Mouse (Mus musculus) hindbrain, embryonic 15.5 days (tissue): ENCODE measurements around the gene Prkar2b. TPM values are rescaled to one million over a fixed set of nuclear protein-coding genes. Genes with fewer than 3 reads are reported as not detected.

Experiments
- ATAC-seq: fragments of 200-750 bp; cut with Nextera tagmentation; 2 replicates; pipeline ENCODE4 v1.8.0; 2017; ENCODE audit warnings: low read depth, moderate number of reproducible peaks, moderate TSS enrichment; ENCODE audit not compliant: low FRiP score
- H3K27ac ChIP-seq: fragments of 300-500 bp; sonication (generic); replicated peaks from 2 replicates; pipeline ENCODE4 v1.5.1; 2015; ENCODE audit warnings: mild to moderate bottlenecking, inconsistent platforms
- H3K27me3 ChIP-seq: fragments of 300-500 bp; sonication (generic); 2 replicates; pipeline ENCODE4 v1.6.1; 2015; ENCODE audit warnings: control low read depth, inconsistent platforms
- H3K36me3 ChIP-seq: fragments of 300-500 bp; sonication (generic); 2 replicates; pipeline ENCODE4 v1.6.1; 2015; ENCODE audit warnings: control low read depth, inconsistent platforms
- H3K4me1 ChIP-seq: fragments of 300-500 bp; sonication (generic); replicated peaks from 2 replicates; pipeline ENCODE4 v1.6.1; 2015; ENCODE audit warnings: control low read depth, inconsistent platforms
- H3K4me2 ChIP-seq: fragments of 300-500 bp; sonication (generic); 2 replicates; pipeline ENCODE4 v1.6.1; 2015; ENCODE audit warnings: moderate library complexity, mild to moderate bottlenecking, inconsistent platforms
- H3K4me3 ChIP-seq: fragments of 300-500 bp; sonication (generic); 2 replicates; pipeline ENCODE4 v1.5.1; 2015; ENCODE audit warnings: mild to moderate bottlenecking, inconsistent platforms
- H3K9ac ChIP-seq: fragments of 300-500 bp; sonication (generic); 2 replicates; pipeline ENCODE4 v1.6.1; 2015; ENCODE audit warnings: inconsistent platforms
- H3K9me3 ChIP-seq: fragments of 300-500 bp; sonication (generic); 2 replicates; pipeline ENCODE4 v1.6.1; 2016; ENCODE audit warnings: control low read depth, inconsistent platforms
- WGBS: fragments of 180-500 bp; shearing (Covaris S2); methylation state at CpG from one replicate; pipeline ENCODE4 v1.1.7; 2015; 5-methylcytosine and 5-hydroxymethylcytosine counted together
- polyA plus RNA-seq: library from polyadenylated mRNA; unstranded; fragments of >200 nt; fragmentation: Nextera tagmentation; extraction: Ambion mirVana; gene quantifications from 2 replicates; pipeline ENCODE4 v1.2.1, GENCODE M21; 2015

Gene Prkar2b
- polyA plus RNA-seq, 1 experiment from 2014 or later = 138 TPM

DNA sequence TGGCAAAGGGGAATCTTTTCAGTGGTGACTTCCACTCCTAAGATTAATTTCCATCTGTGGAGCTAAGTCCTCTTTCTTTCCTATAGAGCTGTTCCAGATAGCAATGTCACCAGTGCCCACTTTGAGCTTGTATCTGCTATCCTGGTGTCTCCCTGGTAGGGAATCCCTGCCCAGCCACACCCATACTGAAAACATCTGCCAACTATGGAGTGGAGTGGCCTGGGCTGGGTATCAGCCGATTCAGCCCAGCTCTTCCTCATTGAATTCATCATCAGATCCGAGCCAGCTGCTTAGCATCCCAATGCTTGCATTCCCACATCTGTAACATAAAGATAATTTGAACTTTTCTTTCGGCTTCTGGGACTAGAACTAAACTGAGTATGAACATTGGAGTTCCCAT, 25.8 kb upstream of the Prkar2b start:
- H3K36me3 ChIP-seq = no peaks in the 10 kb centered on the region
- no peak overlapping the region for H3K4me2 ChIP-seq
- H3K4me1 ChIP-seq = no peaks in the 10 kb centered on the region
- 78% methylated on average over 3 of the region's 3 CpGs for WGBS
- no peak overlapping the region for H3K4me3 ChIP-seq
- H3K9ac ChIP-seq = no peak overlapping the region
- no peak overlapping the region for H3K27ac ChIP-seq
- H3K27me3 ChIP-seq = no peaks in the 10 kb centered on the region
- H3K9me3 ChIP-seq = no peaks in the 10 kb centered on the region
- no peak for ATAC-seq

DNA sequence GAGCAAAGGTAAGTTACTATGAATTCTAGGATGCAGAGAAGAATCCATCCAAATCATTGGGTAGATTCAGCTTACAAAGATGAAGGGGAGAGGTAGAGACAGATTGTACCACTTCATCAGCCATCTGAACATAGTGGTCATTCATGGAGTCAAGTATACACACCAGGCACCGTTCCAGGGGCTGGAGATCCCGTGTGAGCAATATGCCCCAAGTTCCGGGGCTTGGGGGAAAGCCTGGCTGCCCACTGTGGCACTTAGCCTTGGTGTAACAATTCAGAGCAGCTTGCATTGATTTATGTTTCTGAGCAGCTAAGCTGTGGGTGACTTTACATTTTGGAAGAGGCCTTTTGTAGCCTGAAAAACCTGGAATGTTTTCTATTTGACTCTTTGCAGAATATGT, 24.8 kb upstream of the Prkar2b start:
- H3K36me3 ChIP-seq = no peaks in the 10 kb centered on the region
- no peaks in the 10 kb centered on the region for H3K4me1 ChIP-seq
- no peak overlapping the region for H3K4me3 ChIP-seq
- no peaks in the 10 kb centered on the region for H3K27me3 ChIP-seq
- ATAC-seq = no peak
- H3K4me2 ChIP-seq = no peak overlapping the region
- H3K9me3 ChIP-seq = no peaks in the 10 kb centered on the region
- no peak overlapping the region for H3K27ac ChIP-seq
- WGBS = 71% methylated on average over 3 of the region's 3 CpGs
- H3K9ac ChIP-seq = no peak overlapping the region

GRCm38 (mm10) chr12:32085189-32085588, 24.1 kb upstream of the Prkar2b start:
- no peak for ATAC-seq
- no peak overlapping the region for H3K9ac ChIP-seq
- no peak overlapping the region for H3K4me3 ChIP-seq
- no peaks in the 10 kb centered on the region for H3K4me1 ChIP-seq
- H3K27ac ChIP-seq = no peak overlapping the region
- no peaks in the 10 kb centered on the region for H3K36me3 ChIP-seq
- no peaks in the 10 kb centered on the region for H3K27me3 ChIP-seq
- H3K9me3 ChIP-seq = no peaks in the 10 kb centered on the region
- H3K4me2 ChIP-seq = no peak overlapping the region

- 60% methylated on average over 5 of the region's 5 CpGs for WGBS
- Histone ChIP-seq H3K4me2 (no peak overlapping the region), H3K9ac (no peak overlapping the region), H3K36me3 (no peaks in the 10 kb centered on the region), H3K27me3 (no peaks in the 10 kb centered on the region), H3K9me3 (no peaks in the 10 kb centered on the region), H3K27ac (no peak overlapping the region), H3K4me3 (no peak overlapping the region), H3K4me1 (no peaks in the 10 kb centered on the region)
- ATAC-seq = no peak
Measured at GRCm38 (mm10) chr12:32084601-32085000, 23.5 kb upstream of the Prkar2b start.

DNA sequence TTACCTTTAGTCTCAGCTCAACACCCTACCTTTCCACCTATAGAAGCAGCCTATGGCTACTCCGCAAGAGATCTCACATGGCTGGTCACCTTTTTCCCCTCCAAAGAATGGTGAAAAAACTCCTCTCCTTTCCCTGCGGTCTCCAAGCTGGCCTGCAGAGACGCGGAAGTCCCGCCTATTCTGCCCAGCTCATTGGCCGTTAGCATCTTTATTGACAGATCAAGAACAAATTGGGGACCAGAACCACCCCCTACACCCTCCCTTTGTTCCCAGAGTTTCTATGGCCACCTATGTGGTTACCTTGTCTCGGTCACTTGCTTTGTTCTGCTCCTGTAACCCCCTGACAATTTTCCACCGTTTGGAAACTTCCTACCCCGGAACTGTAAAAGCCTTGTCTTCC, 19.6 kb upstream of the Prkar2b start:
- H3K36me3 ChIP-seq = no peaks in the 10 kb centered on the region
- 77% methylated on average over 9 of the region's 9 CpGs for WGBS

DNA sequence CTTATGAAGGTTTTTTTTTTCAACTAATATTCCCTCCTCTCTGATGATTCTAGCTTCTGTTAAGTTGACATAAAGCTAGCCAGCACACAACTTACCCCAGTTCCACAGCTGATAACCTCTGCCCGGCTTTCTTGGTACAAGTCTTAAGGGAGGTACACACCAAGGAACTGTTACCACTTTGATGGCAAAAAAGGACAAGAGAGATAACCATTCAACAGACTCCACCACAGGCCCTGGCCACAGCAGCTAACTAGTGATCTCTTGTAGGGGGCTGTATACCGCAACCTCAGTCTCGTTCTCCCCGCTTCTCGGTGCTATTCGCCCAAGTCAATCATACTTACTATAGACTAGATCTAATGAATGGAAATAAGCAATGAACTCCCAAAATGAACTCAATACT, 16.3 kb upstream of the Prkar2b start:
- Histone ChIP-seq H3K4me3 (no peak overlapping the region), H3K9ac (no peak overlapping the region), H3K9me3 (no peaks in the 10 kb centered on the region), H3K36me3 (no peaks in the 10 kb centered on the region), H3K4me2 (no peak overlapping the region), H3K27me3 (no peaks in the 10 kb centered on the region), H3K4me1 (no peaks in the 10 kb centered on the region), H3K27ac (no peak overlapping the region)
- ATAC-seq = no peak
- WGBS = 95% methylated on average over 6 of the region's 6 CpGs

More for the DNA sequence above, 19.6 kb upstream of the Prkar2b start:
- H3K9ac ChIP-seq = no peak overlapping the region
- H3K27ac ChIP-seq = no peak overlapping the region
- H3K4me1 ChIP-seq = no peaks in the 10 kb centered on the region
- H3K27me3 ChIP-seq = no peaks in the 10 kb centered on the region
- ATAC-seq = no peak
- no peaks in the 10 kb centered on the region for H3K9me3 ChIP-seq
- H3K4me2 ChIP-seq = no peak overlapping the region
- no peak overlapping the region for H3K4me3 ChIP-seq

DNA sequence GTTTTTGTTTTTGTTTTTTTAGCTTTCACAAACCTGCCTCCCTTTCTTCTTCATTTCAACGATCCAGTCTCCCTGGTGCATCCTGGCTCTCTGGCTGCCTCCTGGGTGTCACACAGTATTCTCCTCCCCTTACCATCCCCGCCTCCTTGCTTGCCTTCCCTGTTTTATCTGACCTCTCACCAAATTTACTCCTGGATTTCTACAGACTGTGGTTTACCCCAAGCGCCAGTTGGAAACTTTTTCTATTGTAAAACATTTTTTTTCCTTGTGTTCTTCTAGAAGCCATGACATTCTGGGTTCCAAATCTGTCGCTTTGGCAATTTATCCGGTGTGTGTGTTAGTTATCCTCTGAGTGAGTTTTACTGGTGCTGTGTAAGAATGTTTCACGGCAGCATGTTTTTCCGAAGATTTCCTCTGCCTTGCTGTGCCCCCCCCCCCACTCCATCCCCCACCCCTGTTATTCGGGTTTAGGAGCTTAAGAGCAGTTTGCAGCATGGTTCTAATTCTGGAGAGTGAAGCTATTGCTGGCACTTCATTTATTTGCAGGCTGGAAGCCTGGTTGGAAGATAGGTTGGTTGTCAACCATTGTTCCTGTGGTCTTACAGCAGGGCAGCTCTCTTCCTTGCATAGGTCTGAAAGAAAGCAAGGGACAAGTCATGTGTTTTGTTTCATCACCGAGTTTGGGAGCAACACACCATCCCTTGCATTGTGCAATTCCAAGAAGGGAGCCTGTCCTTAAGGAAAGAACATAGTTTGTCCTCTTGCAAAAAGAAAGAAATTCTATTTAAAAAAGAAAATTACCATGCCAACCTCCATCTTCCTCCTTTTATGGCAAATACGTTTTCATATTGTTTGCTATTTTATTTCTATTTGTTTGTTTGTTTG, 15.0 kb upstream of the Prkar2b start:
- no peak for ATAC-seq
- 80% methylated on average over 10 of the region's 10 CpGs for WGBS
- H3K9ac ChIP-seq = no peak overlapping the region

GRCm38 (mm10) chr12:32074271-32074670, 13.2 kb upstream of the Prkar2b start:
- Histone ChIP-seq H3K27me3 (no peaks in the 10 kb centered on the region), H3K9ac (no peak overlapping the region), H3K4me2 (no peak overlapping the region), H3K4me1 (no peaks in the 10 kb centered on the region), H3K27ac (no peak overlapping the region), H3K4me3 (no peak overlapping the region), H3K36me3 (no peaks in the 10 kb centered on the region), H3K9me3 (no peaks in the 10 kb centered on the region)
- ATAC-seq = no peak
- WGBS = 32% methylated on average over 6 of the region's 6 CpGs

More for the DNA sequence above, 15.0 kb upstream of the Prkar2b start:
- Histone ChIP-seq H3K36me3 (no peaks in the 10 kb centered on the region), H3K9me3 (no peaks in the 10 kb centered on the region), H3K27me3 (no peaks in the 10 kb centered on the region), H3K4me1 (no peaks in the 10 kb centered on the region), H3K4me3 (no peak overlapping the region), H3K4me2 (no peak overlapping the region), H3K27ac (no peak overlapping the region)

- Histone ChIP-seq H3K9me3 (no peaks in the 10 kb centered on the region), H3K4me1 (peaks cover 4% of the 10 kb centered on the region), H3K4me3 (no peak overlapping the region), H3K9ac (no peak overlapping the region), H3K36me3 (no peaks in the 10 kb centered on the region), H3K27ac (no peak overlapping the region), H3K27me3 (no peaks in the 10 kb centered on the region), H3K4me2 (no peak overlapping the region)
- ATAC-seq = no peak
- WGBS = 35% methylated on average over 5 of the region's 5 CpGs
Measured at GRCm38 (mm10) chr12:32066004-32066403, 4.9 kb upstream of the Prkar2b start.

- ATAC-seq = peak; percentile 80
- 1% methylated on average over 52 of the region's 66 CpGs for WGBS
Measured at GRCm38 (mm10) chr12:32060247-32061089, 628 bp downstream of the Prkar2b start.

DNA sequence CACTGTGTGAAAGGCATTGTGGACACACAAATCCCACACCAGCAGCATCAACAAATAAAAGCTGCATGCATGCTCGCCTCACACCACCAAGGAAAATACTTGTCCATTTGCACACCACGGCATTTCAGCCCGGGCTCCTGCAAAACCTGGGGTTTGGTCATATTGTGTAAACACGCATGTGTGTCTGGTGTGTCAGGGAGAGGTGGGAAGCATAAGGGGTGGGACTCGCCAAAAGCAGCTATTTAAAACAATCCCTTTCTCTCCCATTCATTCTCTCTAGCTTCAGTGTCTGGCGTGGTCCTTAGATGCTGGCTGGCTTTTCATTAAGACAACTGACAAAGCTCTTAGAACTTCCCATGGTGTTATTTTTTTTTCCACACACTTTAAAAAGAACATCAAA, 1.4 kb downstream of the Prkar2b start:
- H3K4me1 ChIP-seq = peaks cover 45% of the 10 kb centered on the region
- H3K27ac ChIP-seq = peak overlapping the region; percentile 99
- H3K4me3 ChIP-seq = peak overlapping the region; percentile 89
- peak overlapping the region; percentile 95 for H3K9ac ChIP-seq
- no peaks in the 10 kb centered on the region for H3K9me3 ChIP-seq
- peak overlapping the region; percentile 63 for H3K4me2 ChIP-seq
- H3K27me3 ChIP-seq = no peaks in the 10 kb centered on the region
- 0 out of 2 replicates have a peak, but pooled peaks have one; percentile 19 for ATAC-seq
- WGBS = 2% methylated on average over 6 of the region's 6 CpGs
- H3K36me3 ChIP-seq = no peaks in the 10 kb centered on the region

More at GRCm38 (mm10) chr12:32060247-32061089, 628 bp downstream of the Prkar2b start:
- no peaks in the 10 kb centered on the region for H3K9me3 ChIP-seq
- H3K4me3 ChIP-seq = peak overlapping the region; percentile 89
- peaks cover 39% of the 10 kb centered on the region for H3K4me1 ChIP-seq
- H3K36me3 ChIP-seq = no peaks in the 10 kb centered on the region
- no peaks in the 10 kb centered on the region for H3K27me3 ChIP-seq
- H3K27ac ChIP-seq = peak overlapping the region; percentile 99
- H3K4me2 ChIP-seq = peak overlapping the region; percentile 63
- H3K9ac ChIP-seq = peak overlapping the region; percentile 95

DNA sequence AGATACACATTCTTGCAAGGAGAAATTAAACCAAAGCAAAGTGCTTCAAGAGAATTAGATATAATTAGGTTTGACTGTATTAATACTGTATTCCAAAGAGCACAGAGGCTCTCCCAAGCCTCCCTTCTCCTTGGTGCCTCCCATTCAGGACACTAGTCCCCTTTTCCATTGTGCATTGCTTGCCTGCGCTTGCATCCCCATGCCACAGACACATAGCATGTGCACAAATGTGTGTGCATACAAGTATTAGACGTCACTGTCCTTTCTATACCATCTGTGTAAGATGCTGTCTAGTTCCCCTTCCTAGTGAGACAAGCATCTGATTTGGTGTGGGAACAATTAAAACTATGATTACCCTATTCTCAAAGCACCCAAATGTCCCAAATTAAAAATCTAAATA, 2.0 kb downstream of the Prkar2b start:
- ATAC-seq = no peak
- WGBS = 17% methylated on average over 2 of the region's 2 CpGs
- no peaks in the 10 kb centered on the region for H3K36me3 ChIP-seq

More for the DNA sequence above, 2.0 kb downstream of the Prkar2b start:
- H3K27ac ChIP-seq = peak overlapping the region; percentile 99
- peak overlapping the region; percentile 95 for H3K9ac ChIP-seq
- H3K27me3 ChIP-seq = no peaks in the 10 kb centered on the region
- H3K4me1 ChIP-seq = peaks cover 49% of the 10 kb centered on the region
- H3K4me3 ChIP-seq = peak overlapping the region; percentile 89
- peak overlapping the region; percentile 63 for H3K4me2 ChIP-seq
- no peaks in the 10 kb centered on the region for H3K9me3 ChIP-seq
